Mouse (Mus musculus) hindbrain, postnatal 0 days (tissue): ENCODE measurements around the gene Spem1. TPM values are rescaled to one million over a fixed set of nuclear protein-coding genes. Genes with fewer than 3 reads are reported as not detected.
A peak's percentile ranks its signal among the peaks of the same experiment; 100 is the strongest.

Experiments used
- ATAC-seq: fragments of 200-750 bp; cut with Nextera tagmentation; 2 replicates; pipeline ENCODE4 v1.8.0; 2017; ENCODE audit warnings: mild to moderate bottlenecking, moderate TSS enrichment, moderate library complexity
- DNase-seq: peaks from one replicate; pipeline ENCODE4 v3.0.0-alpha.2; 2015; ENCODE audit warnings: low spot score
- H3K27ac ChIP-seq: fragments of 300-500 bp; sonication (generic); 2 replicates; pipeline ENCODE4 v1.5.1; 2014; ENCODE audit warnings: mild to moderate bottlenecking
- H3K27me3 ChIP-seq: fragments of 300-500 bp; sonication (generic); 2 replicates; pipeline ENCODE4 v1.6.1; 2014; ENCODE audit warnings: low read length, mixed read lengths; ENCODE audit not compliant: insufficient read depth
- H3K36me3 ChIP-seq: fragments of 300-500 bp; sonication (generic); 2 replicates; pipeline ENCODE4 v1.6.1; 2014; ENCODE audit warnings: low read length, mixed read lengths; ENCODE audit not compliant: insufficient read depth
- H3K4me1 ChIP-seq: fragments of 300-500 bp; sonication (generic); 2 replicates; pipeline ENCODE4 v1.6.1; 2014; ENCODE audit warnings: antibody characterized with exemption, low read length, mixed read lengths; ENCODE audit not compliant: insufficient read depth
- H3K4me2 ChIP-seq: fragments of 300-500 bp; sonication (generic); 2 replicates; pipeline ENCODE4 v1.6.1; 2014; ENCODE audit warnings: low read depth, mild to moderate bottlenecking, low read length, moderate library complexity, mixed read lengths
- H3K4me3 ChIP-seq: fragments of 300-500 bp; sonication (generic); 2 replicates; pipeline ENCODE4 v1.5.1; 2014; ENCODE audit warnings: low read length
- H3K9ac ChIP-seq: fragments of 300-500 bp; sonication (generic); replicated peaks from 2 replicates; pipeline ENCODE4 v1.6.1; 2014; ENCODE audit warnings: mild to moderate bottlenecking, low read length, moderate library complexity, mixed read lengths
- H3K9me3 ChIP-seq: fragments of 300-500 bp; sonication (generic); 2 replicates; pipeline ENCODE4 v1.6.1; 2016; ENCODE audit warnings: low read length, mixed read lengths
- CTCF ChIP-seq: IDR thresholded peaks from 2 replicates; pipeline ENCODE4 v1.5.1; 2016; ENCODE audit warnings: antibody characterized with exemption, control low read depth, low read depth
- WGBS: fragments of 180-500 bp; shearing (Covaris S2); extraction: QIAGEN DNeasy Blood & Tissue Kit; methylation state at CpG from one replicate; pipeline ENCODE4 v1.1.7; 2014; 5-methylcytosine and 5-hydroxymethylcytosine counted together
- polyA plus RNA-seq: library from polyadenylated mRNA; unstranded; fragments of >200 nt; fragmentation: Nextera tagmentation; extraction: Ambion mirVana; gene quantifications from 2 replicates; pipeline ENCODE4 v1.2.1, GENCODE M21; 2015
- total RNA-seq: library from RNA; depleted of rRNA; stranded (reverse); fragments of >200 nt; gene quantifications from 2 replicates; pipeline ENCODE4 v1.2.3, GENCODE M21; 2014

Gene Spem1
- total and polyA plus RNA-seq, 2 experiments from 2014 or later: 0.28 TPM; not detected in 1

DNA sequence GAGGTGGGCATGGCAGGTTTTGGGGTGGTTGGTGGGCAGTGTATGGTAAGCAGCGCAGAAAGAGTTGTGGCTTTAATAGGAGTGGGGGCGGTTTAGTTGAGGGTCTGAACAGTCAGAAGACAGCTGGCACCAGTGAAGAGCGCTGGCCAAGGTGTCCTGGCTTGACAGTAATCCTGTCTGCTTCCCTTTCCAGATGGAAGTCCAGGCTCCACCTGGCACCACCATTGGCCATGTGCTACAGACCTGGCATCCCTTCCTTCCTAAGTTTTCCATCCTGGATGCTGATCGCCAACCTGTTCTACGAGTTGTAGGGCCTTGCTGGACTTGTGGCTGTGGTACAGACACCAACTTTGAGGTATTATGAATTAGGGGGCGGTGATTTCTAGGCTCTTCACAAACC, 26.0 kb upstream of the Spem1 start:
- Histone ChIP-seq H3K9ac (no peak overlapping the region), H3K4me1 (peaks cover 6% of the 10 kb centered on the region), H3K9me3 (no peaks in the 10 kb centered on the region), H3K27ac (0 out of 2 replicates have a peak overlapping the region, but pooled peaks have one; percentile 93), H3K27me3 (no peaks in the 10 kb centered on the region), H3K36me3 (peaks cover 29% of the 10 kb centered on the region), H3K4me3 (no peak overlapping the region), H3K4me2 (peak overlapping the region; percentile 92)
- DNase-seq (no peak), ATAC-seq (no peak)
- WGBS: 87% methylated on average over 6 of the region's 6 CpGs
- TF ChIP-seq CTCF: no peak

DNA sequence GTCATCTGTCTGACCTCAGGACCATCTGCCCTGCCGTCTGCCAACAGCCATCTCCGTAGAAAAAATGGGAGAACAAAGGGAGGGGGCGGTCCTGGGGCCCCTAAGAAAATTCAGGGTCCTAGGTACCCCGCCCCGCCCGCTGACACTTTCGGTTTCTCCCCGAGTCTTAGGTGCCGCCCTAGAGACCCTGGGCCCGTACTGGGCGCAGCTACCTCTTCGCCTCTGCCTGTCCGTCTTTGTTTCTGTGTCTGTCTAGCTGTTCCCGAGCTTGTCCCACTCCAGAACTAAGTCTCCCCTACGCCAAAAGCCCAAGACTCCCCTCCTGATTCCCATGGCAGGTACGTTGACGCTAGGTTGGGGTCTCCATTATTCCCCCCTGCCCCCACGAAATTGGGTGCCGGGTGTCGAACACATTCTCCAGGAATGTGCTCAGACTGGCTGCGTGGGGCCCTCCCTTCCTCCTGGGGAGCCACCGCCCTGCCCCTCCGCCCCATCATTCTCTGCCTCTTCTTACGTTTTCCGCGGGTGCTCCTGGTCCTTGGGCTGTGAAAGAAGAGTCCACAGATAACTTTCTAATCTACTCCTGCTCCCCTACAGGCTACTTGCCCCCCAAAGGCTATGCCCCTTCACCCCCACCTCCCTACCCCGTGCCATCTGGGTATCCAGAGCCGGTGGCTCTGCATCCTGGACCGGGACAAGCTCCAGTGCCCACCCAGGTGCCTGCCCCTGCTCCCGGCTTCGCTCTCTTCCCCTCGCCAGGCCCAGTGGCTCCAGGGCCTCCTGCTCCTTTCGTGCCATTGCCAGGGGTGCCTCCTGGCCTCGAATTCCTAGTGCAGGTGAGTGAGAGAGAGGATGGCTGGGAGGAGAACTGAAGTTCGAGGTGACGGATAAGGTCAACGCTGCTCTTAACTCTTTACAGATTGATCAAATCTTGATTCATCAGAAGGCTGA, 25.0 kb upstream of the Spem1 start:
- H3K27me3 ChIP-seq: no peaks in the 10 kb centered on the region
- peaks cover 29% of the 10 kb centered on the region for H3K36me3 ChIP-seq
- DNase-seq: peak; percentile 27
- TF ChIP-seq CTCF: no peak
- ATAC-seq: peak; percentile 48
- H3K9ac ChIP-seq: peak overlapping the region; percentile 85
- H3K4me1 ChIP-seq: peaks cover 6% of the 10 kb centered on the region
- WGBS: 9% methylated on average over 37 of the region's 37 CpGs
- no peaks in the 10 kb centered on the region for H3K9me3 ChIP-seq
- H3K4me3 ChIP-seq: peak overlapping the region; percentile 80
- peak overlapping the region; percentile 93 for H3K27ac ChIP-seq
- peak overlapping the region; percentile 92 for H3K4me2 ChIP-seq

DNA sequence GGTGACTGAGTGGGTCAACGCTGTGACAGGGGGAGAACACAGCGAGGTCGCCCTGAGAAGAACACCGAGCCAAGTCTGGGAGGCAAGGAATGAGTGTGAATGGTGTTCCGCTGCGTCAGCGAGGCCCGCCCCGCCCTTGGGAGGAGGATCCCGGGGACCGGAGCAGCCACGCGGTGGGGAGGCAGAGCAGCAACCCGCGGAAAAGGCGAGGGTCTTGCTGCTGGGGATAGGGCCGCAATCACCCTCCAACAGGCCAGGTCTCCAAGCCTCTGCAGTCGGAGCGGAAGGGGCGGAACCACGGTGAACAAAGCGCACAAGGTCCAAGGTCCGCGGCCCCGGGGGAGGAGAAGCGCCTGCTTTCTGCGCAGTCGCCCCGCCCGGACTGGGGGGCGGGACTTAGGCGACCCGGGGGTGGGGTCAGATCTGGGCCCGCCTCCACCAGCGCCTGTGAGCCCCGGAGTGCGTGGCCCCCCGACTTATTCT, 24.3 kb upstream of the Spem1 start, which contains the start of gene Plscr3:
Plscr3 (plus strand) TSS at position 179 of the 483 bp plus-strand sequence.
- Histone ChIP-seq H3K27ac (peak within 1 kb of the TSS; percentile 93), H3K4me2 (peak within 1 kb of the TSS; percentile 92), H3K4me1 (peaks cover 6% of the 10 kb centered on the region), H3K27me3 (no peaks in the 10 kb centered on the region), H3K4me3 (peak within 1 kb of the TSS; percentile 80), H3K9ac (peak within 1 kb of the TSS; percentile 85), H3K36me3 (peaks cover 23% of the 10 kb centered on the region), H3K9me3 (no peaks in the 10 kb centered on the region)
- peak; percentile 96 for DNase-seq
- WGBS: under 1% methylated on average over 32 of the region's 38 CpGs
- ATAC-seq: peak; percentile 94
- no peak for TF ChIP-seq CTCF

GRCm38 (mm10) chr11:69838714-69839104, 16.7 kb upstream of the Spem1 start:
- ATAC-seq (no peak), DNase-seq (no peak)
- Histone ChIP-seq H3K9ac (peak overlapping the region; percentile 71), H3K9me3 (no peaks in the 10 kb centered on the region), H3K4me3 (peak overlapping the region; percentile 72), H3K27ac (peak overlapping the region; percentile 88), H3K36me3 (no peaks in the 10 kb centered on the region), H3K27me3 (no peaks in the 10 kb centered on the region), H3K4me1 (peaks cover 14% of the 10 kb centered on the region), H3K4me2 (peak overlapping the region; percentile 86)
- WGBS: 0% methylated on average over 7 of the region's 7 CpGs
- no peak for TF ChIP-seq CTCF

DNA sequence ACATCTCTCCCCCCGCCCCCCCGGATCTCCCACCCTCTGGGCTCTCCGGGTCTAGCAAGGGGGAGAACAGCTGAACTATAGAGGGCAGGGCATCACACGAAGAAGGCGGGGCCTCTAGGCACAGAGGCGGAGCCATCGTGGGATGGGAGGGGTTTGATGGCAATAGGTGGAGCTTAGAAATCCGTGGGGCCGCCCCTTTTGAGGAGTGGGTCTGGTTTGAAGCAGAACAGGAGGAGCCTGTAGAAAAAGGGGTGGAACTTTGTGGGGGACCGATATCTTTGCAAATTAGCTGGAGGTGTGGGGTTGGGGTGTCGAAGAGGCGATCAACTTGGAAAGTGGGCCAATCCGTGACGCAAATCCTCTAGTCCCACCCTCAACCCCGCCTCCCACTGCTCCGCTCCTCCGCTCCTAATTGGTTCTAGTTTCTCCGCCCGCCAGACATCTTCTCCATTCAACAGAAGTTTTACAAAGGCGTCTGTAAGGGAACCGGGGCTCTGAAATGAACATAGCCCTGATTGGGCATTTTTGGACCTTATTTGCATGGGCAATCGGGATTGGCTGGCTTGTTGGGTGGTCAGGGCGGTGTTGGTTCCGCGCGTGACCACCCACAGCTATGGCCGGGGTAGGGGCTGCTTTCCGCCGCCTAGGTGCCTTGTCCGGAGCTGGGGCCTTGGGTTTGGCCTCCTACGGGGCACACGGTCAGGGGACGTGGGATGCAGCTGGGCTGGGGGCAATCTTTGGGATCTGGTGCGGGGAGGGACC, 16.2 kb upstream of the Spem1 start, which contains the start of gene Tmem256:
Tmem256 (plus strand) TSS at position 563 of the 762 bp plus-strand sequence.
- H3K9me3 ChIP-seq: no peaks in the 10 kb centered on the region
- no peak for TF ChIP-seq CTCF
- DNase-seq (peak; percentile 98), ATAC-seq (peak; percentile 91)
- WGBS: under 1% methylated on average over 34 of the region's 34 CpGs
- peak within 1 kb of the TSS; percentile 72 for H3K4me3 ChIP-seq
- peaks cover 2% of the 10 kb centered on the region; the same call in 1 of the 2 replicates for H3K36me3 ChIP-seq
- H3K4me1 ChIP-seq: peaks cover 14% of the 10 kb centered on the region
- no peaks in the 10 kb centered on the region for H3K27me3 ChIP-seq
- peak within 1 kb of the TSS; percentile 88 for H3K27ac ChIP-seq
- H3K9ac ChIP-seq: peak within 1 kb of the TSS; percentile 79
- H3K4me2 ChIP-seq: peak within 1 kb of the TSS; percentile 86

- peak; percentile 14; the same call in 1 of the 2 replicates for TF ChIP-seq CTCF
- DNase-seq: peak; percentile 93
- H3K4me3 ChIP-seq: peak within 1 kb of the TSS; percentile 72
- peaks cover 14% of the 10 kb centered on the region for H3K4me1 ChIP-seq
- H3K36me3 ChIP-seq: peaks cover 7% of the 10 kb centered on the region
- H3K4me2 ChIP-seq: peak within 1 kb of the TSS; percentile 86
- peak within 1 kb of the TSS; percentile 88 for H3K27ac ChIP-seq
- H3K27me3 ChIP-seq: no peaks in the 10 kb centered on the region
- no peak for ATAC-seq
- 0% methylated on average over 32 of the region's 32 CpGs for whole genome bisulfite sequencing
- peak within 1 kb of the TSS; percentile 79 for H3K9ac ChIP-seq
- H3K9me3 ChIP-seq: no peaks in the 10 kb centered on the region
Measured at GRCm38 (mm10) chr11:69837604-69837951, 15.6 kb upstream of the Spem1 start, which contains the start of gene Nlgn2. Gene Nlgn2 (minus strand): TSS chr11:69837784.
